Mouse (Mus musculus) heart, embryonic 12.5 days (tissue): ENCODE results near the gene Olfr449. TPM values are rescaled to one million over a fixed set of nuclear protein-coding genes. Genes with fewer than 3 reads are reported as not detected.

Source experiments
- ATAC-seq: fragments of 200-750 bp; cut with Nextera tagmentation; 2 replicates; pipeline ENCODE4 v1.8.0; 2017; ENCODE audit warnings: moderate TSS enrichment, moderate library complexity; ENCODE audit not compliant: insufficient number of reproducible peaks, low FRiP score
- H3K27ac ChIP-seq: fragments of 300-500 bp; sonication (generic); 2 replicates; pipeline ENCODE4 v1.5.1; 2016; ENCODE audit warnings: mild to moderate bottlenecking, moderate library complexity; ENCODE audit not compliant: poor library complexity, severe bottlenecking
- H3K27me3 ChIP-seq: fragments of 300-500 bp; sonication (generic); replicated peaks from 2 replicates; pipeline ENCODE4 v1.6.1; 2016; ENCODE audit warnings: mild to moderate bottlenecking, moderate library complexity
- H3K36me3 ChIP-seq: fragments of 300-500 bp; sonication (generic); 2 replicates; pipeline ENCODE4 v1.6.1; 2016; ENCODE audit warnings: mild to moderate bottlenecking, moderate library complexity
- H3K4me1 ChIP-seq: fragments of 300-500 bp; sonication (generic); replicated peaks from 2 replicates; pipeline ENCODE4 v1.6.1; 2016; ENCODE audit warnings: mild to moderate bottlenecking
- H3K4me2 ChIP-seq: fragments of 300-500 bp; sonication (generic); 2 replicates; pipeline ENCODE4 v1.6.1; 2016; ENCODE audit warnings: mild to moderate bottlenecking, moderate library complexity
- H3K4me3 ChIP-seq: fragments of 300-500 bp; sonication (generic); 2 replicates; pipeline ENCODE4 v1.5.1; 2016; ENCODE audit warnings: mild to moderate bottlenecking
- H3K9ac ChIP-seq: fragments of 300-500 bp; sonication (generic); 2 replicates; pipeline ENCODE4 v1.6.1; 2016; ENCODE audit warnings: mild to moderate bottlenecking, moderate library complexity
- H3K9me3 ChIP-seq: fragments of 300-500 bp; sonication (generic); replicated peaks from 2 replicates; pipeline ENCODE4 v1.6.1; 2016; ENCODE audit warnings: mild to moderate bottlenecking, moderate library complexity
- WGBS: fragments of 180-500 bp; shearing (Covaris S2); methylation state at CpG from one replicate; pipeline ENCODE4 v1.1.7; 2016; 5-methylcytosine and 5-hydroxymethylcytosine counted together
- polyA plus RNA-seq: library from polyadenylated mRNA; unstranded; fragments of >200 nt; fragmentation: Nextera tagmentation; extraction: Ambion mirVana; gene quantifications from 2 replicates; pipeline ENCODE4 v1.2.1, GENCODE M21; 2016

Olfr449 gene
- not detected in 2 replicates for polyA plus RNA-seq

- Histone ChIP-seq H3K27me3 (no peaks in the 10 kb centered on the region), H3K4me2 (no peak within 1 kb of the TSS), H3K9me3 (no peaks in the 10 kb centered on the region), H3K9ac (no peak within 1 kb of the TSS), H3K4me3 (no peak within 1 kb of the TSS), H3K4me1 (no peaks in the 10 kb centered on the region), H3K36me3 (no peaks in the 10 kb centered on the region), H3K27ac (no peak within 1 kb of the TSS)
- no peak for ATAC-seq
These were observed at the start of gene Olfr449 for GRCm38 (mm10) chr6:42834084-42834483. TSS of gene Olfr449 (plus strand) at chr6:42834384.

DNA sequence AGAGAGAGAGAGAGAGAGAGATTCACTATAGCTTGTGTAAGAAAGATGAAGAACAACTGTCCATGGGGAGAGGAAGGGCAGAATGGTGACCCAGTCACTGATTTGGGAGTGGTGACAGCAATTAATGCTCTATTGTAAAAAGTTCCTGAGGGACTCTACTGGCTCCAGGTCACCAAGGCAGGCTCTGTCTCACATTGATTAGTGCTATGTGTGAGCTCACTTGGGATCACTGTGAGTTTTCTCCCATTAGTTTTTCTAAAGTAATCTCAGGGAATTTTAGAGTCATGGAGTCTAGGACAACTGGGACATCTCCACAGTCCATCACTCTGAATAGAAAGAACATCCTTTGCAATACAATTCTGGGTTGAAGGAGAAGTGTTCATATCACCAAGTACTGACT lies 49.4 kb upstream of the Olfr449 start, which contains the start of gene Olfr452:
Olfr452 (plus strand) TSS at position 301 of the 400 bp plus-strand sequence.
- Histone ChIP-seq H3K9me3 (0 out of 2 replicates have a peak, but pooled peaks cover 2% of the 10 kb centered on the region), H3K4me1 (no peaks in the 10 kb centered on the region), H3K27me3 (no peaks in the 10 kb centered on the region), H3K4me3 (no peak within 1 kb of the TSS), H3K9ac (no peak within 1 kb of the TSS), H3K27ac (no peak within 1 kb of the TSS), H3K4me2 (no peak within 1 kb of the TSS), H3K36me3 (no peaks in the 10 kb centered on the region)
- ATAC-seq, result no peak

DNA sequence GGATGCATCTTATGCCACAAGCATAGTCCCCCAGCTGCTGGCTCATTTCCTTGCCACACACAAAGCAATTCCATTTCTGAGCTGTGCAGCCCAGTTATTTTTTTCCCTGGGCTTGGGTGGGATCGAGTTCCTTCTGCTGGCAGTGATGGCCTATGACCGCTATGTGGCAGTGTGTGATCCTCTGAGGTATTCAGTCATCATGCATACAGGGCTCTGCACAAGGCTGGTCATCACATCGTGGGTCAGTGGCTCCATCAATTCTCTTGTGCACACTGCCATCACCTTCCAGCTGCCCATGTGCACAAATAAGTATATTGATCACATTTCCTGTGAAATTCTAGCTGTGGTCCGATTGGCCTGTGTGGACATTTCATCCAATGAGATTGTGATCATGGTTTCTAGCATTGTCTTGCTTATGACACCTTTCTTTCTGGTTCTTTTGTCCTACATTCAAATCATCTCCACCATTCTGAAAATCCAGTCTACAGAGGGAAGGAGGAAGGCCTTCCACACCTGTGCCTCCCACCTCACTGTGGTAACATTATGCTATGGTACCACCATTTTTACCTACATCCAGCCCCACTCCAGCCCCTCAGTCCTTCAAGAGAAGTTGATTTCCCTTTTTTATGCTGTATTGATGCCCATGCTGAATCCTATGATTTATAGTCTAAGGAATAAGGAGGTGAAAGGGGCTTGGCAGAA lies 43.8 kb upstream of the Olfr449 start:
- no peaks in the 10 kb centered on the region for H3K4me1 ChIP-seq
- no peak overlapping the region for H3K4me2 ChIP-seq
- no peaks in the 10 kb centered on the region for H3K27me3 ChIP-seq
- H3K9me3 ChIP-seq, result no peaks in the 10 kb centered on the region
- H3K36me3 ChIP-seq, result no peaks in the 10 kb centered on the region
- no peak overlapping the region for H3K4me3 ChIP-seq
- no peak overlapping the region for H3K9ac ChIP-seq
- H3K27ac ChIP-seq, result no peak overlapping the region
- 39% methylated on average over 4 of the region's 4 CpGs for WGBS
- no peak for ATAC-seq

GRCm38 (mm10) chr6:42790949-42791556 lies 43.1 kb upstream of the Olfr449 start:
- Histone ChIP-seq H3K36me3 (no peaks in the 10 kb centered on the region), H3K4me3 (no peak overlapping the region), H3K27me3 (no peaks in the 10 kb centered on the region), H3K4me2 (no peak overlapping the region), H3K9ac (no peak overlapping the region), H3K4me1 (no peaks in the 10 kb centered on the region), H3K9me3 (no peaks in the 10 kb centered on the region), H3K27ac (no peak overlapping the region)
- 74% methylated on average over 9 of the region's 9 CpGs for WGBS
- ATAC-seq, result no peak

- no peak for ATAC-seq
- no peak overlapping the region for H3K27ac ChIP-seq
- no peaks in the 10 kb centered on the region for H3K27me3 ChIP-seq
- no peaks in the 10 kb centered on the region; the same call in 1 of the 2 replicates for H3K9me3 ChIP-seq
- no peaks in the 10 kb centered on the region for H3K36me3 ChIP-seq
- no peak overlapping the region for H3K4me3 ChIP-seq
- H3K9ac ChIP-seq, result no peak overlapping the region
- no peak overlapping the region for H3K4me2 ChIP-seq
- WGBS, result 80% methylated on average over 3 of the region's 3 CpGs
- no peaks in the 10 kb centered on the region for H3K4me1 ChIP-seq
These were observed 39.2 kb upstream of the Olfr449 start for GRCm38 (mm10) chr6:42794982-42795381.

DNA sequence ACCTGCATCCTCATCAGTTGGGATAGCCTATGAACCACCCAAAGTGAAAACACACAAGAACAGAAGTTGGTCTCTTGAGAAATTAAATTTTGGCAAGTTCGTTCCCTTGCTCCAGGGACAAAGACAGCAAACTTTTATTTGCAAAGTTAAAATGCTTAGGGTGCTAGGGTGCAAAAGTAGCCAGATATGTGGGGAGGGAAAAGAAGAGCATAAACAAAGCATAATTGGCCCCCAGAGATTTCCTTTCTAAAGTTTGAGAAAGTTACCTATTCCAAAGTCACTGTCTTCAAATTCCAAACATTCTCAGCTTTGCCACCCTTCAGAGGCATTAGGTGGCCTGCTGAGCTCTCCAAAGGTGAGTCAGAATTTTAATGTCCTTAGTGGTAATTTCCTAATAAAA lies 22.5 kb upstream of the Olfr449 start, which contains the start of gene Olfr450:
Olfr450 (plus strand) TSS at position 301 of the 400 bp plus-strand sequence.
- H3K27me3 ChIP-seq, result no peaks in the 10 kb centered on the region
- no peak within 1 kb of the TSS for H3K27ac ChIP-seq
- H3K36me3 ChIP-seq, result no peaks in the 10 kb centered on the region
- 67% methylated on average over 1 of the region's 1 CpGs for WGBS
- no peak within 1 kb of the TSS for H3K9ac ChIP-seq
- no peaks in the 10 kb centered on the region for H3K4me1 ChIP-seq
- ATAC-seq, result no peak
- H3K4me2 ChIP-seq, result no peak within 1 kb of the TSS
- no peak within 1 kb of the TSS for H3K4me3 ChIP-seq
- no peaks in the 10 kb centered on the region for H3K9me3 ChIP-seq

- 12% methylated on average over 4 of the region's 4 CpGs for WGBS
- H3K27me3 ChIP-seq, result no peaks in the 10 kb centered on the region
- no peak for ATAC-seq
These were observed 26.1 kb downstream of the Olfr449 start for GRCm38 (mm10) chr6:42860222-42860819.

GRCm38 (mm10) chr6:42869695-42870094 lies 35.5 kb downstream of the Olfr449 start:
- H3K4me3 ChIP-seq, result no peak overlapping the region
- no peak overlapping the region for H3K27ac ChIP-seq
- H3K9me3 ChIP-seq, result no peaks in the 10 kb centered on the region
- ATAC-seq, result no peak
- H3K4me2 ChIP-seq, result no peak overlapping the region
- no peaks in the 10 kb centered on the region for H3K36me3 ChIP-seq
- H3K9ac ChIP-seq, result no peak overlapping the region
- 79% methylated on average over 3 of the region's 3 CpGs for WGBS
- H3K4me1 ChIP-seq, result no peaks in the 10 kb centered on the region
- no peaks in the 10 kb centered on the region for H3K27me3 ChIP-seq

More at GRCm38 (mm10) chr6:42860222-42860819, 26.1 kb downstream of the Olfr449 start:
- H3K4me3 ChIP-seq, result no peak overlapping the region
- H3K36me3 ChIP-seq, result no peaks in the 10 kb centered on the region
- H3K4me1 ChIP-seq, result no peaks in the 10 kb centered on the region
- H3K9me3 ChIP-seq, result no peaks in the 10 kb centered on the region
- H3K9ac ChIP-seq, result no peak overlapping the region
- no peak overlapping the region for H3K4me2 ChIP-seq
- no peak overlapping the region for H3K27ac ChIP-seq

- Histone ChIP-seq H3K36me3 (no peaks in the 10 kb centered on the region), H3K4me2 (no peak overlapping the region), H3K9me3 (no peaks in the 10 kb centered on the region), H3K4me1 (no peaks in the 10 kb centered on the region), H3K9ac (no peak overlapping the region), H3K4me3 (no peak overlapping the region), H3K27ac (no peak overlapping the region), H3K27me3 (no peaks in the 10 kb centered on the region)
- no peak for ATAC-seq
These were observed 42.1 kb downstream of the Olfr449 start for GRCm38 (mm10) chr6:42876323-42876722.
